Mouse (Mus musculus) brain, adult 10 weeks (tissue): ENCODE results near the gene Slc7a5. TPM values are rescaled to one million over a fixed set of nuclear protein-coding genes. Genes with fewer than 3 reads are reported as not detected.

Source experiments
- polyA plus RNA-seq: library from polyadenylated mRNA; stranded (reverse); fragments of 350-450 nt; fragmentation: Illumina TruSeq; extraction: RNeasy Lipid Tissue Mini Kit (QIAGEN cat#74804); gene quantifications from one replicate; pipeline ENCODE4 v1.2.3, GENCODE M21; 2015; ENCODE audit warnings: low read depth, low replicate concordance

The Slc7a5 gene
- polyA plus RNA-seq, result 38.7 TPM

GRCm38 (mm10) chr8:121907587-121908248, at the start of gene Slc7a5:
Slc7a5 (minus strand) TSS chr8:121907694.

GRCm38 (mm10) chr8:121949222-121949800, 41.8 kb upstream of the Slc7a5 start, which contains the start of gene Banp:
Banp (plus strand) TSS chr8:121949750.

GRCm38 (mm10) chr8:121944831-121945230, 37.3 kb upstream of the Slc7a5 start, which contains the start of gene Car5a:
Car5a (minus strand) TSS chr8:121944904.

Other genes starting within 250 kb of the Slc7a5 start
- gene Jph3, start 178.1 kb downstream of the Slc7a5 start, polyA plus RNA-seq, result 131 TPM
- gene Klhdc4, start 78.1 kb downstream of the Slc7a5 start, polyA plus RNA-seq, result 27.9 TPM
- not detected for gene Car5a, start 37.2 kb upstream of the Slc7a5 start, polyA plus RNA-seq
- gene Banp, start 42.1 kb upstream of the Slc7a5 start, polyA plus RNA-seq, result 25.9 TPM